Mouse (Mus musculus): ENCODE data around the gene Slc4a4. TPM values are rescaled to one million over a fixed set of nuclear protein-coding genes. Genes with fewer than 3 reads are reported as not detected.

Gene Slc4a4
- total RNA-seq (2021): 100 to 1,000 TPM; 154 to 169 TPM
- long read RNA-seq, experiment 1, full-length matches to known transcripts: 6 of 32 reads
- long read RNA-seq, experiment 1, partial matches to known transcripts: 7 of 32 reads
- long read RNA-seq, experiment 1, other reads (novel, unspliced or antisense): 19 of 32 reads
- long read RNA-seq, experiment 2, full-length matches to known transcripts: 5 of 17 reads
- long read RNA-seq, experiment 2, partial matches to known transcripts: 6 of 17 reads
- long read RNA-seq, experiment 2, other reads (novel, unspliced or antisense): 6 of 17 reads

- peak; percentile 24 to 37 for DNase-seq (ENCODE audit: low spot score in 2 of 2)
These were observed at the start of gene Slc4a4 for GRCm38 (mm10) chr5:88886668-88887555. TSS of gene Slc4a4 (plus strand) at chr5:88886818.

GRCm38 (mm10) chr5:88840080-88840798 lies 46.4 kb upstream of the Slc4a4 start:
- no peak for DNase-seq (ENCODE audit: low spot score in 2 of 2)

- no peak for DNase-seq (ENCODE audit: low spot score in 2 of 2)
These were observed 29.3 kb upstream of the Slc4a4 start for GRCm38 (mm10) chr5:88857311-88857710.

- DNase-seq (ENCODE audit: low spot score in 2 of 2): no peak
These were observed 28.8 kb upstream of the Slc4a4 start for GRCm38 (mm10) chr5:88857801-88858200.

- no peak for DNase-seq (ENCODE audit: low spot score in 2 of 2)
These were observed 28.4 kb upstream of the Slc4a4 start for GRCm38 (mm10) chr5:88858226-88858625.

- DNase-seq (ENCODE audit: low spot score in 2 of 2): no peak
These were observed 24.5 kb upstream of the Slc4a4 start for GRCm38 (mm10) chr5:88862163-88862562.

- no peak for DNase-seq (ENCODE audit: low spot score in 2 of 2)
These were observed 23.8 kb upstream of the Slc4a4 start for GRCm38 (mm10) chr5:88862794-88863193.

GRCm38 (mm10) chr5:88884101-88884500 lies 2.5 kb upstream of the Slc4a4 start:
- DNase-seq (ENCODE audit: low spot score in 2 of 2): peak; percentile 21 to 39

GRCm38 (mm10) chr5:88885503-88885902 lies 1.1 kb upstream of the Slc4a4 start:
- no peak for DNase-seq (ENCODE audit: low spot score in 2 of 2)

GRCm38 (mm10) chr5:88885944-88886343 lies 674 bp upstream of the Slc4a4 start:
- DNase-seq (ENCODE audit: low spot score in 2 of 2): no peak

- peak in 1 of 2 experiments; percentile 9 for DNase-seq (ENCODE audit: low spot score in 2 of 2)
These were observed 310 bp upstream of the Slc4a4 start for GRCm38 (mm10) chr5:88886349-88886667.

- DNase-seq (ENCODE audit: low spot score in 2 of 2): peak; percentile 15 to 26
These were observed 1.2 kb downstream of the Slc4a4 start for GRCm38 (mm10) chr5:88887556-88888412.

- DNase-seq (ENCODE audit: low spot score in 2 of 2): no peak
These were observed 1.7 kb downstream of the Slc4a4 start for GRCm38 (mm10) chr5:88888413-88888700.

- peak in 1 of 2 experiments; percentile 33 for DNase-seq (ENCODE audit: low spot score in 2 of 2)
These were observed 2.7 kb downstream of the Slc4a4 start for GRCm38 (mm10) chr5:88889326-88889725.

- peak in 1 of 2 experiments; percentile 16 for DNase-seq (ENCODE audit: low spot score in 2 of 2)
These were observed 3.5 kb downstream of the Slc4a4 start for GRCm38 (mm10) chr5:88890146-88890545.

- no peak for DNase-seq (ENCODE audit: low spot score in 2 of 2)
These were observed 10.0 kb downstream of the Slc4a4 start for GRCm38 (mm10) chr5:88896574-88896973.

GRCm38 (mm10) chr5:88903111-88903510 lies 16.5 kb downstream of the Slc4a4 start:
- DNase-seq (ENCODE audit: low spot score in 2 of 2): no peak

GRCm38 (mm10) chr5:88903526-88903925 lies 16.9 kb downstream of the Slc4a4 start:
- DNase-seq (ENCODE audit: low spot score in 2 of 2): no peak

GRCm38 (mm10) chr5:88904841-88905240 lies 18.2 kb downstream of the Slc4a4 start:
- no peak for DNase-seq (ENCODE audit: low spot score in 2 of 2)

GRCm38 (mm10) chr5:88907615-88908014 lies 21.0 kb downstream of the Slc4a4 start:
- no peak for DNase-seq (ENCODE audit: low spot score in 2 of 2)

- no peak for DNase-seq (ENCODE audit: low spot score in 2 of 2)
These were observed 26.0 kb downstream of the Slc4a4 start for GRCm38 (mm10) chr5:88912629-88913028.

Measured in layer of hippocampus, postnatal 14 days (tissue).